Comparison of ENCODE assay signal across 23 mouse cellular contexts in genomic region chr15:6339767-6340166, GRCm38 (mm10). TPM values are rescaled to one million over a fixed set of nuclear protein-coding genes. Genes with fewer than 3 reads are reported as not detected.
DNase-seq lines count a peak whose midpoint lies in the region; ATAC-seq and TF ChIP-seq lines count a peak whose summit lies in the region.
"Had no signal": no experiment of that assay in that cellular context is flagged by ENCODE, and none has a peak within 500 bp of the region (broad histone marks: within the 10 kb centered on the region; RNA-seq: fewer than 3 reads in every experiment).

No protein-coding gene starts in this region.

- no peak for DNase-seq in hindbrain, postnatal 0 days (ENCODE audit: low spot score)
- no peak for DNase-seq in neural tube, embryonic 10.5 days (ENCODE audit: extremely low spot score, low spot score)
- peak; percentile 26 for DNase-seq in brain, embryonic 14.5 days (ENCODE audit: low read depth)
- no peak for DNase-seq in heart, adult 2 months
- no peak for DNase-seq in limb, embryonic 10.5 days (ENCODE audit: low spot score)
- DNase-seq: adrenal gland, postnatal 25 days; cerebellum, adult 2 months; cerebellum, postnatal 36 days; gastrocnemius, adult 2 months; heart, postnatal 14 days; kidney, adult 9 months; lung, adult 18-20 months; lung, postnatal 14 days; retina, postnatal 1 day; right cerebral cortex, postnatal 4 days; thymus, adult 2 months had no signal

- no peak overlapping the region for H3K27ac ChIP-seq in hindbrain, postnatal 0 days
- no peak overlapping the region for H3K27ac ChIP-seq in hindbrain, embryonic 12.5 days
- no peak overlapping the region for H3K27ac ChIP-seq in neural tube, embryonic 12.5 days
- no peak overlapping the region for H3K27ac ChIP-seq in heart, adult 2 months
- no peak overlapping the region for H3K27ac ChIP-seq in limb, embryonic 10.5 days

- H3K9ac ChIP-seq in hindbrain, postnatal 0 days (replicated peaks; ENCODE audit: low read length): no peak overlapping the region
- no peak overlapping the region for H3K9ac ChIP-seq in hindbrain, embryonic 12.5 days
- no peak overlapping the region for H3K9ac ChIP-seq in neural tube, embryonic 12.5 days
- no peak overlapping the region for H3K9ac ChIP-seq in heart, adult 2 months (ENCODE audit: low read depth, low read length)
- H3K9ac ChIP-seq: heart, embryonic 12.5 days had no signal

- H3K27me3 ChIP-seq in hindbrain, postnatal 0 days (ENCODE audit: insufficient read depth, low read length): no peaks in the 10 kb centered on the region
- no peaks in the 10 kb centered on the region for H3K27me3 ChIP-seq in hindbrain, embryonic 12.5 days
- no peaks in the 10 kb centered on the region for H3K27me3 ChIP-seq in neural tube, embryonic 12.5 days (replicated peaks)
- no peaks in the 10 kb centered on the region for H3K27me3 ChIP-seq in heart, adult 2 months (ENCODE audit: control insufficient read depth, insufficient read depth, low read length)
- H3K27me3 ChIP-seq in limb, embryonic 10.5 days (ENCODE audit: low read depth, poor library complexity, severe bottlenecking): no peaks in the 10 kb centered on the region
- H3K27me3 ChIP-seq: heart, embryonic 12.5 days; Patski had no signal

- no peaks in the 10 kb centered on the region for H3K36me3 ChIP-seq in hindbrain, postnatal 0 days (ENCODE audit: insufficient read depth, low read length)
- H3K36me3 ChIP-seq in hindbrain, embryonic 12.5 days: no peaks in the 10 kb centered on the region
- no peaks in the 10 kb centered on the region for H3K36me3 ChIP-seq in neural tube, embryonic 12.5 days
- no peaks in the 10 kb centered on the region for H3K36me3 ChIP-seq in heart, adult 2 months (ENCODE audit: control insufficient read depth, insufficient read depth, low read length)
- H3K36me3 ChIP-seq in limb, embryonic 10.5 days: no peaks in the 10 kb centered on the region
- H3K36me3 ChIP-seq: heart, embryonic 12.5 days had no signal

- TF ChIP-seq EP300 in heart, adult 2 months (IDR thresholded peaks at IDR 0.05; ENCODE audit: insufficient read depth, low read depth, low read length): no peak

- intact Hi-C loops in heart, adult 2 months (cut with DNase I): no loop called here

- 0 out of 2 replicates have a peak, but pooled peaks have one; percentile 61 for ATAC-seq in hindbrain, postnatal 0 days
- no peak for ATAC-seq in hindbrain, embryonic 12.5 days (ENCODE audit: low FRiP score)
- peak; percentile 50; the same call in 1 of the 2 replicates for ATAC-seq in neural tube, embryonic 12.5 days (ENCODE audit: low FRiP score, low read depth)
- ATAC-seq: Patski had no signal

- WGBS in hindbrain, postnatal 0 days: 64% methylated on average over 5 of the region's 5 CpGs
- WGBS in hindbrain, embryonic 12.5 days: 76% methylated on average over 5 of the region's 5 CpGs
- WGBS in neural tube, embryonic 12.5 days: 75% methylated on average over 5 of the region's 5 CpGs
- WGBS in heart, adult 2 months: 90% methylated on average over 5 of the region's 5 CpGs
- 80% methylated on average over 5 of the region's 5 CpGs for whole genome bisulfite sequencing in limb, embryonic 10.5 days

- no peak for TF ChIP-seq CTCF in hindbrain, postnatal 0 days (IDR thresholded peaks at IDR 0.05; ENCODE audit: low read depth)
- no peak for TF ChIP-seq CTCF in brain, embryonic 14.5 days (IDR thresholded peaks at IDR 0.05; ENCODE audit: borderline replicate concordance, extremely low read depth, insufficient read depth, insufficient read length)
- no peak for TF ChIP-seq CTCF in heart, adult 2 months (IDR thresholded peaks at IDR 0.05)

- no peak overlapping the region for H3K4me3 ChIP-seq in hindbrain, postnatal 0 days (ENCODE audit: low read length)
- no peak overlapping the region for H3K4me3 ChIP-seq in hindbrain, embryonic 12.5 days
- H3K4me3 ChIP-seq in neural tube, embryonic 12.5 days: no peak overlapping the region
- no peak overlapping the region for H3K4me3 ChIP-seq in heart, adult 2 months
- no peak overlapping the region for H3K4me3 ChIP-seq in limb, embryonic 10.5 days
- H3K4me3 ChIP-seq: gastrocnemius, adult 2 months; heart, embryonic 12.5 days; megakaryocyte, embryonic 14.5 days; myocyte had no signal

- no peak for TF ChIP-seq POLR2A in brain, embryonic 14.5 days (IDR thresholded peaks at IDR 0.05; ENCODE audit: borderline replicate concordance, extremely low read depth, insufficient read depth, insufficient read length, poor library complexity, severe bottlenecking)
- no peak for TF ChIP-seq POLR2A in heart, adult 2 months (IDR thresholded peaks at IDR 0.05; ENCODE audit: insufficient read depth, low read depth, low read length)

- no peaks in the 10 kb centered on the region for H3K79me2 ChIP-seq in heart, adult 2 months (replicated peaks; ENCODE audit: control insufficient read depth, insufficient read depth, low read length)

- H3K4me1 ChIP-seq in hindbrain, postnatal 0 days (ENCODE audit: insufficient read depth, low read length): no peaks in the 10 kb centered on the region
- H3K4me1 ChIP-seq in hindbrain, embryonic 12.5 days: no peaks in the 10 kb centered on the region; the same call in 1 of the 2 replicates
- H3K4me1 ChIP-seq in neural tube, embryonic 12.5 days: no peaks in the 10 kb centered on the region
- no peaks in the 10 kb centered on the region; the same call in 1 of the 2 replicates for H3K4me1 ChIP-seq in heart, adult 2 months (ENCODE audit: control insufficient read depth, insufficient read depth, low read length)
- no peaks in the 10 kb centered on the region for H3K4me1 ChIP-seq in limb, embryonic 10.5 days

- H3K4me2 ChIP-seq in hindbrain, postnatal 0 days (ENCODE audit: low read depth, low read length): no peak overlapping the region
- H3K4me2 ChIP-seq in hindbrain, embryonic 12.5 days (replicated peaks): no peak overlapping the region
- no peak overlapping the region for H3K4me2 ChIP-seq in neural tube, embryonic 12.5 days (replicated peaks)
- H3K4me2 ChIP-seq: heart, embryonic 12.5 days; liver, embryonic 11.5 days had no signal

- H3K9me3 ChIP-seq in hindbrain, postnatal 0 days (ENCODE audit: low read length): no peaks in the 10 kb centered on the region
- H3K9me3 ChIP-seq in hindbrain, embryonic 12.5 days (replicated peaks): no peaks in the 10 kb centered on the region
- no peaks in the 10 kb centered on the region for H3K9me3 ChIP-seq in neural tube, embryonic 12.5 days
- no peaks in the 10 kb centered on the region for H3K9me3 ChIP-seq in limb, embryonic 10.5 days (replicated peaks)
- H3K9me3 ChIP-seq: heart, embryonic 12.5 days; megakaryocyte, embryonic 14.5 days had no signal

RNA-seq across cellular contexts. Expression of gene Dab2, which starts 40.2 kb away (rescaled TPM):
- 12.7 and 18.2 TPM in 2 replicates for total RNA-seq in hindbrain, postnatal 0 days (2014; rRNA removed)
- polyA plus RNA-seq in hindbrain, postnatal 0 days (2015; fragmentation: Nextera tagmentation; extraction: Ambion mirVana): 15.1 and 17.3 TPM in 2 replicates
- 63.5 and 81.0 TPM in 2 replicates for polyA plus RNA-seq in hindbrain, embryonic 12.5 days (2016; fragmentation: Nextera tagmentation; extraction: Ambion mirVana)
- polyA plus RNA-seq in neural tube, embryonic 12.5 days (2016; fragmentation: Nextera tagmentation; extraction: Ambion mirVana): 38.9 and 46.9 TPM in 2 replicates
- polyA plus RNA-seq in brain, embryonic 14.5 days (2012; rRNA removed): 20.3 and 29.4 TPM in 2 replicates
- 10 to 100 TPM; 24.0 to 35.2 TPM for total RNA-seq in heart, adult 2 months (2021)
- 27.3 and 33.3 TPM in 2 replicates for polyA plus RNA-seq in heart, adult 2 months (2012; rRNA removed)
- 21.3 and 35.6 TPM in 2 replicates for polyA plus RNA-seq in limb, embryonic 10.5 days (2016; fragmentation: Nextera tagmentation; extraction: Ambion mirVana)
